Mouse (Mus musculus) thymus, adult 2 months (tissue): Measurements from ENCODE around the gene Tas1r1.

Experiments used
- CTCF ChIP-seq: fragments of 200-500 bp; IDR thresholded peaks from 2 replicates; pipeline ENCODE4 v1.5.1; 2012; ENCODE audit warnings: mild to moderate bottlenecking, control low read depth, low read length, moderate library complexity, borderline replicate concordance; ENCODE audit not compliant: control insufficient read depth, poor library complexity, insufficient read depth; ENCODE audit errors: extremely low read depth
- POLR2A ChIP-seq: fragments of 200-500 bp; IDR thresholded peaks from 2 replicates; pipeline ENCODE4 v1.6.1; 2012; ENCODE audit warnings: mild to moderate bottlenecking, low read length, control low read depth, moderate library complexity; ENCODE audit not compliant: control insufficient read depth, poor library complexity, insufficient read depth; ENCODE audit errors: extremely low read depth

DNA sequence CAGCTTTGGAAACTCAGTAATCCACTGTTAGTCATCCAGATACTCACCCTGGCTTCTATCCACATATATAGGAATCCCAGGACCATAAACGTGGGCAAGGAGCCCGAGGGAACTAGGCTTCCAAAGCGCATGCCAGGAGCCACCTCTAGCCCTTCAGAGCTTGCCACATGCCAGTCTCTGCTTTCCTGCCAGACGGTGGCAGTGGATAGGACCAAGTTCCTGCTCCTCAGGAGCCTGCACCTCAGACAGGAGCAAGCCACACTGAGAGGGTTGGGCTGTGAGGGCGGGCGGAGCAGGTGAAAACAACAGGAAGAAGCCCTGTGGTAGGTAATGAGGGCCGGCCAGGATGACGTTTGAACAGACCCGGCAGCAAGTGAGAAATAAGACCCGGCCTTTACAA, 52.5 kb downstream of the Tas1r1 start:
- TF ChIP-seq CTCF = no peak
- no peak for TF ChIP-seq POLR2A
